Mouse (Mus musculus) frontal cortex, postnatal 10 days (tissue): ENCODE results near the gene Pkp3.
A peak's percentile ranks its signal among the peaks of the same experiment; 100 is the strongest.
"Not testable (repeated sequence)": the region's sequence is repeated elsewhere in the genome, so short reads cannot be mapped to it uniquely, and the experiment has no call there.

Experiments used
- DNase-seq, 2 experiments: peaks; one replicate each; pipeline ENCODE4 v3.0.0; 2022; ENCODE audit warnings: low spot score in 2 of 2, mixed read lengths in 1 of 2

Gene Pkp3

GRCm38 (mm10) chr7:141077841-141078240 is at the start of gene Pkp3:
TSS of gene Pkp3 (plus strand) at chr7:141078218.
- no peak for DNase-seq

DNA sequence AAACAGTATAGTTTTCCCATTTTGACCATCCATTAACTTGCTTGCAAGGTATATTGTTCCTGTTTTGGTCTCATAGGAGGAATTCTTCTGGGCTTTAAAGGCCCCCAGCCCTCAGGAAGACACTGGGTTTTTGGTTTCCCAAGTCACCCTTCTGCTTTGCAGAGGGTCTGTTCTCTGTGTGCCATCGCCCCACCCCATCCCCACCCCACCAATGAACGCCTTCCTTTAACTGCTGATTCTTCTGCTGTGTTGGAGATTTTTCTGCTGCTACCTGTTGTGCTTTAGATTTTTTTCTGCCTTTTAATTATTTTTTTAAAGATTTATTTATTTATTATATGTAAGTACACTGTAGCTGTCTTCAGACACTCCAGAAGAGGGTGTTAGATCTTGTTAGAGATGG is 49.2 kb upstream of the Pkp3 start, which contains the start of gene Gm17387:
Gene Gm17387, plus strand, starts transcription at position 301 of the 400 bp plus-strand sequence.
- no peak for DNase-seq

DNA sequence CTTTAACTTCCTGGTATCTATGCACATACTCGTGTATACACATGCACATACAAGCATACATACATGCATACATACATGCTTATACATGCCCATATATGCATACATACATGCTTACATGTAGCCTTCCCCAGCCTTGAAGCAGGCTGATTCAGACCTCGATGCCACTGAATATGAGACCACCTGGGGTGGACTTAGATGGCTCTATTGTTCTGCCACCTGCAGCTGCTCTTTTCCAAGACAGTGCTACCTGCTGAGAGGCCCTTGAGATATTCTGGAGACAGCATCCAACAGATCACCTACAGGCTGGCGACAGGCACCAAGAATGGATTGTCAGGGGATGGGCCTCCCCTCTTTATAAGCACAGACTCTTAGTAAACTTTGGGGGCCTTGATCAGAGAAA is 47.6 kb upstream of the Pkp3 start:
- no peak for DNase-seq

GRCm38 (mm10) chr7:141032458-141033167 is 45.4 kb upstream of the Pkp3 start:
- DNase-seq, result no peak

- not testable (repeated sequence) for DNase-seq
Measured at GRCm38 (mm10) chr7:141036624-141037023, 41.4 kb upstream of the Pkp3 start.

DNA sequence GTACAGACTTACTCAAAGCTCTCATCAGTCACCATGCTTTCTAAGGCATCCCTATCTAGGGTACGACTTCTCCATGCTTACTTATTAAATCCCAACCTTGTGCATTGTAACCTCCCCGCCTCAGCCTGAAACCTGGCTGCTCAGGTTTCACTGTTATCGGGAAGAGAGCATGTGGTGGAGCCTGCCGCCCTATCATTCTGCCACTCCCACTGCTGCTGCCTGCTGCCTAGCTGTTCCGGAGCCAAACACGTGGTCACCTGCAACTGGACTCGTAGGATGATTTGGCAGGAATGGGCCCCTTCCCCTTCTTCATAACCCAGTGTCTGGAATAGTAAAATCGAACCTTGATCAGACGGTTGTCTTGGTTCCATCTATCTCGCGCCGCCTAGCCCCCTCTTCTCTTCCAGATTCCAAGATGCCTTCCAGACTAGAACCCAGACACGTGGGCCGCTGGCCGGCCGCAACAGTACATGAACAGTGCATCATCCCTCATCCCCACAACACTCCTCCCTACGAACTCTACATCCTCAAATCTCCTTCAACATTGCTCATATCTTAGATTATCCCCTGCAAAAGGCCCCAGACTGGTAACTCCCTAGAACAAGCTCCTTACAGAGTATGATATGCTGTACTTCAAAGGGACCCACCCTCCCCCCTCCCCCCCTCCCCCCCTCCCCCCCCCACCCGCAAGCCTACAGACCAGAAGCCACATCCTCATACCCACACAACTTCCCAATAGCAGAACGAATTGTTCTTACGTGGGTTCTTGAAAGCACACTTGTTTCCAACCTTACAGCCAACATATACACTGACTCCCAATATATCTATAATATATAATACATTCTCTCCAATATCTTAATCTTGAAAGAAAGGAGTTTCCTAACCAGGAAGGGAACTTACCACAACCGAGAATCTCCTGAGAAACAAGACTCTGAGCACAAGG is 39.7 kb upstream of the Pkp3 start:
- DNase-seq, result no peak

GRCm38 (mm10) chr7:141039386-141040107 is 38.5 kb upstream of the Pkp3 start:
- DNase-seq, result no peak

GRCm38 (mm10) chr7:141040867-141041606 is 37.0 kb upstream of the Pkp3 start:
- DNase-seq, result no peak

GRCm38 (mm10) chr7:141041661-141042060 is 36.4 kb upstream of the Pkp3 start:
- no peak for DNase-seq

DNA sequence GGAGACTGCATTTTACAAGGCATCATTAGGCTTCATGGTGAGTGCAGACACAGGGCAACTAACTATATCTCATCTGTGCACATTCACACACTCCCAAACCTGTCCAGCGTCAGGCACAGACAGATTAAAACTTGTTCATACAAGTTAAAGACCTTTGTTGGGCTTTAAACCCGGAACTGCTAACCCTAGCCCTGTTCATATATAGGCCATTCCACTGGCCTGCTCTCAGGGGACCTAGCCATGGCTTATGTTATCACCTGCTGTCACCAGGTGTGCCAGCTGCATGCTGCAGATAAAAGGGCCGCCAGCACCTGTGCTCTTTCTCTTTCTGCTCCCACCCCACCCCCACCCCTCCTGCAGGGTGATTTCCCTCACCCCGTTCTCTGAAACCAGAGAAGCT is 35.5 kb upstream of the Pkp3 start:
- DNase-seq, result no peak

DNA sequence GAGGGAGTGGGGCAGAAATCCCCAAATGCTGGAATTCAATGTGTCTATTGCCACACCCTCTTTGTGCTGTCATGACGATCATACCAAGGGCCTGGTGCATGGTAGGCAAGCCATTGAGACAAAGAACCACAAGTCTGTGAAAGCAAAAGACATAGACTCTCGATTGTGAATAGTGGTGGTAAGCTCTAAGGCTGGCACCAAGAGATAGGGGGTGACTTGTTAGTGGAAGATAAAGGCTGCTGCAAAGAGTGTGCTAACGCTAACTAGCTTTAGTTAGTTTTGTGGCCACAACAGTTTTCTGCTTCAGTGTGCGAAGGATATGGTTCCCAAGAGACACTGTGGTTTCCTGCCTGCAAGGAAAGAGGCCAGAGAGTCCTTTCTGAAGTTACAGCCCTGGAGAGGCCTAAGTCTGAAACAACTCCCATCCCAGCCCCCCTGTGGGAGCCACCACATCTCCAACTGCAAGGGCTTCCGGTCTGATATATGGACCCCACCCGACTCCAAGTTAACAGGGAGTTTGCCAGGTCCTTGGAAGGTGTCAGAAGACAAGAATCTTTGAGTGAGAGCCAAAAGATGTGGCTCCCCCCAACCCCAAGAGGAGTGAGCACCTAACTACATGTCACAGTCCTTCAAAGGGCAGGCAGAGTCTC is 31.0 kb upstream of the Pkp3 start:
- DNase-seq, result no peak

DNA sequence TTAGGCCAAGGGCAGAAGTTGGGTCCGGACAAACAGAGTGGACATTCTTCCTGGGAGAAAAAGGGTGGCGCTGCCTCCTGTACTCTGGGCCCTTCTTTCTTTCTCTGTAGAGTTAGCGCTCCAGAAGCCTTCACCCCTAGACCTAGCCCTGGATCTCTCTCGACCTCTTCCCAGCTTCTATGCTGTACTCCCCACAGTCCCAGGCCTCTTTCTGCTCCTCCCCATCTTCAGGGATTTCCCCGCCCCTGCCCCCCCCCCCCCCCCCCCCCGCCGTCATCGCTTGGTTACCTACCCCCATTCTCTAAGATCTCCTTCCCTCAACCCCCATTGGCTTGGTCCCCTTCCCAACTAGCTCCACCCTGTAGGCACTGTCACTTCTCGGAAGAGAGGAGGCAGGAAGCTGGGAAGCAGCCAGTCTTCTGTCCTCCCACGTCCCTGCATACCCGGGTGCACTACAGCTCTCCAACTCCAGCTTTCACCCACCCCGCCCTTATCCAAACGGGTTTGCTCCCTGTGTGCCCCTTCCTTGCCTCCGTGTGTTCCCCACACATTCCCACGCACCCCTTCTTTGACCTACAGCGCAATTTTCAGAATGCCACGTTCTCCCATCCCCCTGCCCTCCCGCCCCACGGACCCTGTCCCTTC is 30.3 kb upstream of the Pkp3 start:
- peak; percentile 66 to 81 for DNase-seq

DNA sequence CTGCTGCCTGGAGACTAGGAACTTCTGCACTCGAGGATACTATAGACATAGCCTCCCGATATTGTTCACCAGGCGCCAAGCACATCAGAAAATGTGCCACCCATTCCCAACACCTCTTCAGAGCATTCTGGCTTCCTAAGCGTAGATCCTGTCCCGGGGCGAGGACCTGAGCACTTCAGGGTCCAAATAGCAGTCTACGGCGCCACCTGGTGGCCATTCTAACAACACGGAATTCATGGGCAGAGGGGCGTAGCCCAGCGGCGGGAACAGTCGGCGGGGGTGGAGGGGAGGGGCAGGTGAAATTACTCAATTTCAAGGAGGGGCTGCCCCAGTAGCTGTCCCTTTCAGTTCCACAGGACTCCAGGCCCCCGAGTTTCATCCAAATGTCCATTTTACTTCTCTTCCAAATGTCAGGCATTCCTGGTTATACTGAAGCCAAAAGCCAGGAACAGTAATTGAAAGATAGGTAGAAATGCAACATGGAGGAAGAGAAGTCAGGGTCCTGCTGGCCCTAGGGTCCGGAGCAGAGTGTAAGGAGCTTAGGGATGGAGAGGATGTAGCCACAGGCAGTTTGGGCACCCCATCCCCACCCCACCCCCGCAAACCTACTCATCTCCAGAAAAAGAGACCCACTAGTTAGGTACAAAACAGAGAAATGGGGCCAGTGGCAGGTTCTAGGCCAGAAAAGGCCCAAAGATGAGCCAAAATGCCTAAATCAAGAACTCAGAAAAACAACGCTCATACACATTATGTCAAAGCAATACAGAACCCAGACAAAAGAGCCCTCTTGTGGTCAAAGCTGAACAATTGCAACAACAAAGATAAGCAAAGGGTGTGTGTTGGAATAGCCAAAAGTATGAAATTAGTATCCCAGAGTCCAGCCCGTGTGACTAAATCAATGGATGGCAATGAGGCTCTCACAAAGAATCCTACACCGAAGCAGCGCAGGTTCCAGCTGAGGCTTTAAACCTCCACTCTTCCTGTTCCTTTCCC is 29.5 kb upstream of the Pkp3 start:
- DNase-seq, result peak; percentile 68 to 88

GRCm38 (mm10) chr7:141049326-141049725 is 28.7 kb upstream of the Pkp3 start:
- DNase-seq, result no peak

DNA sequence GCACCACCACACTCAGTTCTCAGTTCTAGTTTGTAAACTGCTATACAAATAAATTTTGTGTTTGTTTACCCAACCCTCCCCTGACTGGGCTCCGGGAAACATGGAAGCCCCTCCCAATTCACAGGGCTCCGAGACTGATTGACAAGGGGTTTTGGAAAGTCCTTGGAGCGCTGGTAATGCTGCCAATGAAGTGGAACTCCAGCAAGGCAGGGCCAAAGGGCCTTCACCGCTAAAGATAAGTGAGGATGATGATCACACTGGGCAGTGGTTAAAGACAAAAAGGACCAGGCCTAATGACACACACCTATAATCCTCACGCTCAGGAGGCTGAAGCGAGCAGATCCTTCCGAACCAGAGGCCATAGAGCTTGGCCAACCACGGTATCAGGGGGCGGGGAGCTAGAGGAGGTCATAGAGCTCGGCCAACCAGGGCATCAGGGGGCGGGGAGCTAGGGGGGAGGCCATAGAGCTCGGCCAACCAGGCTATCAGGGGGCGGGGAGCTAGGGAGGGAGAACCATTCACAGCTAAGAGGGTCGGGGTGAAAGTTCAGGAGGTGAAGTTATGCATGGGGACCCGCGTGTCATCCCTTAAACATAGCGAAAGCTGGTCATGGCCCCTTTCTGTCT is 26.8 kb upstream of the Pkp3 start:
- DNase-seq, result no peak

- no peak for DNase-seq
Measured at GRCm38 (mm10) chr7:141052016-141052415, 26.0 kb upstream of the Pkp3 start.

- no peak for DNase-seq
Measured at GRCm38 (mm10) chr7:141052421-141052820, 25.6 kb upstream of the Pkp3 start.

GRCm38 (mm10) chr7:141055785-141056184 is 22.2 kb upstream of the Pkp3 start:
- no peak for DNase-seq

DNA sequence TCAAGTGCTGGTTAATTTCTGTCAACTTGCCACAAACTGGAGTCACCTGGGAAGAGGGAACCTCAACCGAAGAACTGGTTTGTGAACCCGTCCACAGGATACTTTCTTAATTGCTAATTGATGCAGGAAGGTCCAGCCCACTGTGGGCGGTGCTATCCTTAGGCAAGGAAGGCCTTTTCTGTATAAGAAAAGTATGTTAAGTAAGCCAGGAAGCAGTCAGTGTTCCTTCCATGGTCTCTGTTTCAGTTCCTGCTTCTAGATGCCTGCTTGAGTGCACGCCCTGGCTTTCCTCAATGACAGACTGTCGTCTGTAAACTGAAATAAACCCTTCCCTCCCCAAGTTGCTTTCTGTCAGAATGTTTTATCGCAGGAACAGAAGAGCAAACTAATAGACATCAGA is 21.0 kb upstream of the Pkp3 start:
- no peak for DNase-seq
